Mouse (Mus musculus) hindbrain, embryonic 12.5 days (tissue): ENCODE data around the gene Ntng2. TPM values are rescaled to one million over a fixed set of nuclear protein-coding genes. Genes with fewer than 3 reads are reported as not detected.
A peak's percentile ranks its signal among the peaks of the same experiment; 100 is the strongest.

Source experiments
- ATAC-seq: fragments of 200-750 bp; cut with Nextera tagmentation; 2 replicates; pipeline ENCODE4 v1.8.0; 2017; ENCODE audit warnings: moderate TSS enrichment; ENCODE audit not compliant: low FRiP score
- H3K27ac ChIP-seq: fragments of 300-500 bp; sonication (generic); 2 replicates; pipeline ENCODE4 v1.5.1; 2016; ENCODE audit warnings: mild to moderate bottlenecking
- H3K27me3 ChIP-seq: fragments of 300-500 bp; sonication (generic); 2 replicates; pipeline ENCODE4 v1.6.1; 2016; ENCODE audit warnings: mild to moderate bottlenecking
- H3K36me3 ChIP-seq: fragments of 300-500 bp; sonication (generic); 2 replicates; pipeline ENCODE4 v1.6.1; 2016; ENCODE audit warnings: mild to moderate bottlenecking
- H3K4me1 ChIP-seq: fragments of 300-500 bp; sonication (generic); 2 replicates; pipeline ENCODE4 v1.6.1; 2016
- H3K4me2 ChIP-seq: fragments of 300-500 bp; sonication (generic); replicated peaks from 2 replicates; pipeline ENCODE4 v1.6.1; 2016; ENCODE audit warnings: mild to moderate bottlenecking
- H3K4me3 ChIP-seq: fragments of 300-500 bp; sonication (generic); 2 replicates; pipeline ENCODE4 v1.5.1; 2016; ENCODE audit warnings: mild to moderate bottlenecking
- H3K9ac ChIP-seq: fragments of 300-500 bp; sonication (generic); 2 replicates; pipeline ENCODE4 v1.6.1; 2016; ENCODE audit warnings: mild to moderate bottlenecking, moderate library complexity
- H3K9me3 ChIP-seq: fragments of 300-500 bp; sonication (generic); replicated peaks from 2 replicates; pipeline ENCODE4 v1.6.1; 2016; ENCODE audit warnings: mild to moderate bottlenecking
- WGBS: fragments of 180-500 bp; shearing (Covaris S2); methylation state at CpG from one replicate; pipeline ENCODE4 v1.1.7; 2016; 5-methylcytosine and 5-hydroxymethylcytosine counted together
- polyA plus RNA-seq: library from polyadenylated mRNA; unstranded; fragments of >200 nt; fragmentation: Nextera tagmentation; extraction: Ambion mirVana; gene quantifications from 2 replicates; pipeline ENCODE4 v1.2.1, GENCODE M21; 2016

Ntng2 gene
- polyA plus RNA-seq, 1 experiment from 2014 or later, result 2.6 TPM

DNA sequence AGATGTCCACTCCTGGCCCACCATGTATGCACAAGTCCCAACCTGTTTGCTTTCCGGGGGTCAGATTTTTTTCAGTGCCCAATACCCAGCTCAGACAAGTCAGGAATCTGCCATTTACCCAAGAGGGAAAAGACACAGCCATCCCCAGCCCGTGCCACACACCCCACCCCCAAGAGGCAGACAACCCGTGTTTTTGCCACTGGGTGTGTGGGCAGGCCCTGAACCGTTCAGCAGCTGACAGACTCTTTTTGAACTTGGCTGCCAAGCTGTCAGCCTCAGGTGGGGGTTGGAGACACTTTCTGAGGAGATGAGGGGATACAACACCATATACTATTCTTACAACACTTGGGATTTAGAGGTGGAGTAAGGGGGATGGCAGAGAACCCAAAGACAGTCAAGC lies 18.8 kb downstream of the Ntng2 start:
- Histone ChIP-seq H3K4me2 (no peak overlapping the region), H3K9ac (no peak overlapping the region), H3K9me3 (no peaks in the 10 kb centered on the region), H3K4me1 (0 out of 2 replicates have a peak, but pooled peaks cover 9% of the 10 kb centered on the region), H3K4me3 (no peak overlapping the region), H3K36me3 (no peaks in the 10 kb centered on the region), H3K27me3 (no peaks in the 10 kb centered on the region), H3K27ac (no peak overlapping the region)
- 77% methylated on average over 4 of the region's 4 CpGs for WGBS
- no peak for ATAC-seq

DNA sequence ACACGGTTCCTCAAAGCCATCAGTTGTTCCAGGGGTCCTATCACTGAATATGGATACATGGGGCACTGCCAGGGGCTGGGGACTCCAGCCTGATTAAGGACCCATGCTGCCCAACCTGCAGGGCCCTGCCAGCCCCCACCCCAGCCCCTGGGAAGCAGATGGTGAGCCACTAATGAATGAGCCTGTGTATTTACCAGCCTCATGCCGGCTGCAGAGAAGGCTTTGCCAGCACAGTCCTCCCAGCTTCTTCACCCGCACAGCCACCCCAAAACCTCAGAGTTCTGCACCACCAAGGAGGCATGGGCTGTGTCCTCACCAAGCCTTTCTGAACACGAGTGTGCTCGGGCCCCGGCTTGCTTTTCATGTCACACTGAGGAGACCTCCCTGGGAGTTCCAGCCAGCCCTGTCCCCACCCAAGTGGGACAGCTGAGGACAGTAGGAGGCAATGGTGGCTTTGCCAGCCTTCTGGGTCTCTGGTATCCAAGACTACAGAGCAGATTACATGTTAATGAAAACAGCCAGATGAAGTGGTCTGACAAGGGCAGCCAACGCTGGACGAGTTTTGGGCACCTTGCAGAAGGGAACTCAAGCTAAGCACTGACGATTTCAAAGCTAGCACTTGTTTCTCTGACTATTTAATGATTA lies 22.5 kb downstream of the Ntng2 start:
- Histone ChIP-seq H3K4me1 (0 out of 2 replicates have a peak, but pooled peaks cover 5% of the 10 kb centered on the region), H3K27me3 (no peaks in the 10 kb centered on the region), H3K27ac (0 out of 2 replicates have a peak overlapping the region, but pooled peaks have one; percentile 30), H3K9me3 (no peaks in the 10 kb centered on the region), H3K4me2 (no peak overlapping the region), H3K36me3 (no peaks in the 10 kb centered on the region), H3K9ac (no peak overlapping the region), H3K4me3 (no peak overlapping the region)
- ATAC-seq, result no peak
- WGBS, result 64% methylated on average over 9 of the region's 9 CpGs

DNA sequence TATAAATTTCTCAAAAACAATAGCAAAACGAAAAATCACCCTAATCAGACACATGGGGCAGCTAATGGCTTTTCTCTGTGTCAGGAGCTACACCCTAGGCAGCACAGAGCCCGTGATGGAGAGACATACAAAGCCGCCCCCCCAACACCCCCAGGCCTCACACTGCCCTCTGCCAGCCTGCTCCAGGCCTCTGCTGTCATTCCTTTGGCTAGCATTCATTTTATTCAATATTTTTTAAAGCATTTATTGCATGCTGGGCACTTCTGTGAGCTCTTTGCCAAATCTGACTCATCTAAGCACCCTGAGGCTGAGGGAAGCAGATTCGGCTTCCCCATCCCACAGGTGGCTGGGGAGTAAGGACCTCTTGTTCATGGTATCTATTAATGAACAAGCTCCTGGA lies 26.1 kb downstream of the Ntng2 start:
- no peak for ATAC-seq
- H3K27me3 ChIP-seq, result no peaks in the 10 kb centered on the region

DNA sequence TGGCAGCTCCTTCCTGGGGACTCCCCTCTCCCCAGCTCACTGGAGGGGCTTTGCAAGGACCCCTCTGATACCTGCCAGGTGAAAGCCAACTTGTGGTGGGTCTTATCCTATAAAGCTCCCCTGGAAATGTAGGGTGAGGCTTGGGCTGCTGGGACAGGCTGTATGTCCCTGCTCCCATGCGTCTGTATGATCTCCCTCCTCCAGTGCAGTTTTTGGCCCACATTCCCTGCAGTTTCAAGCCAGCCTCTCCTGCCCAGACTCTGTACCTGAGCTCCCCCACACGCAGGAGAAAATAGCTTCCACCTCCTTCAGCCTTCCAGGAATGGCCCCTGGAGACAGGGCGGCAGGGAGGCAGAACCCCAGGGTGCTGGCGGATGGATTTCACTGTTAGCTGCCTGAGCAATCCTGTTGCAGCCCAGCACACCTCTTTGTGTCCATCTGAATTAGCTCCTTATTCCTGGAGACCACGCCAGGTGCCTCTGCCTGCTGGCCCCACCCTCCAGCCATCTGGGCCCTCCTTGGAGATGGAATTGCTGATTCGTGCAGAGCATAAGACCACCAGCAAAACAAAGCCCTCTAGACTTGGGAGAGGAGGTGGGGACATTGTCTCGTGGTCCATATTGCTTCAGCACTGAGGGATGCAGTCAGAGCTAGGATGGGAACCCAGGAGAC lies 29.1 kb downstream of the Ntng2 start:
- H3K9ac ChIP-seq, result no peak overlapping the region
- WGBS, result 48% methylated on average over 7 of the region's 7 CpGs
- no peak for ATAC-seq
- H3K4me3 ChIP-seq, result no peak overlapping the region
- no peak overlapping the region for H3K27ac ChIP-seq
- H3K27me3 ChIP-seq, result no peaks in the 10 kb centered on the region
- no peaks in the 10 kb centered on the region for H3K36me3 ChIP-seq
- H3K4me2 ChIP-seq, result no peak overlapping the region
- H3K4me1 ChIP-seq, result peaks cover 8% of the 10 kb centered on the region
- H3K9me3 ChIP-seq, result no peaks in the 10 kb centered on the region

More for the DNA sequence above, 26.1 kb downstream of the Ntng2 start:
- peaks cover 13% of the 10 kb centered on the region for H3K4me1 ChIP-seq
- no peak overlapping the region for H3K27ac ChIP-seq
- H3K36me3 ChIP-seq, result no peaks in the 10 kb centered on the region
- WGBS, result 80% methylated on average over 4 of the region's 4 CpGs
- no peaks in the 10 kb centered on the region for H3K9me3 ChIP-seq
- no peak overlapping the region for H3K4me2 ChIP-seq
- no peak overlapping the region for H3K9ac ChIP-seq
- no peak overlapping the region for H3K4me3 ChIP-seq

DNA sequence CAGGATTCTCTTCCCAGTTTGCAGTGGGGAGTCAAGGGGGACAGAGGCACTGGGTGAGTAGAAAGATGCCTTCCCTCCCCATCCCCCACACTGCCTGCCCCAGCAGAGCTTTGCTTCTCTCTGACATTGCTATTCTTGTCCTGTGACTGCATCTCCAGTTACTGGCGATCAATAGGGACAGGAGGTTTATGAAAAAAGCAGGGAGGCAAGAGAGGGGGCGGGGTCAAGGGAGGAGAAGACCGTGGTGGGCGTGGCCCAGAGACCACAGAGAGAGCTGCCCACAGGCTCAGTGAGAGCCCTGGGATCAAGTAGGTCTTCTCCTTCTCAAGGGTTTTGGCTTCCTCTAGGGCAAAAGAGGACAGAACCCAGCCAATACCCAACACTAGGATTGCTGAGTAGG lies 30.5 kb downstream of the Ntng2 start:
- Histone ChIP-seq H3K27me3 (no peaks in the 10 kb centered on the region), H3K9me3 (no peaks in the 10 kb centered on the region), H3K27ac (no peak overlapping the region), H3K9ac (no peak overlapping the region), H3K36me3 (no peaks in the 10 kb centered on the region), H3K4me2 (no peak overlapping the region), H3K4me3 (no peak overlapping the region), H3K4me1 (peaks cover 11% of the 10 kb centered on the region)
- 8% methylated on average over 4 of the region's 4 CpGs for WGBS
- ATAC-seq, result no peak

DNA sequence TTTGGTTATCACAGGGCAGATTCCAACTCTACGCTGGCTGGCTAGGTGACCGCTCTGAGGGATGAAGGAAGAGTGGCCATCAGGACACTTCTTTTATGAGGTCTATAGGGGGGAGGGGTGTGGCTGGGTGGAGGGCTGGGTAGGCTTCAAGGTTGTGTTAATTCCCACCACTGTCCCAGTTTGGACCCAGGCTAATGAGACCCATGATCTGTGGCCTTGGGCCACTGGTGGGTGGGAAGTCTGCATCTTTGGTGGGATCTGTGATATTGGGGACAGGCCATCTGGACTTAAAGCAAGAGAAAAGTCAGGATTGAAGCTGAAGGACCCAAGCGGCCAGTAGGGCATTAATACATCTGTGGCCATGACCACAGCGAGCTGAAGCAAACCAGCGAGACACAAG lies 34.0 kb downstream of the Ntng2 start:
- Histone ChIP-seq H3K36me3 (no peaks in the 10 kb centered on the region), H3K4me2 (no peak overlapping the region), H3K9ac (no peak overlapping the region), H3K9me3 (no peaks in the 10 kb centered on the region), H3K27ac (no peak overlapping the region), H3K27me3 (no peaks in the 10 kb centered on the region), H3K4me1 (peaks cover 11% of the 10 kb centered on the region), H3K4me3 (no peak overlapping the region)
- ATAC-seq, result no peak
- 89% methylated on average over 5 of the region's 5 CpGs for WGBS

DNA sequence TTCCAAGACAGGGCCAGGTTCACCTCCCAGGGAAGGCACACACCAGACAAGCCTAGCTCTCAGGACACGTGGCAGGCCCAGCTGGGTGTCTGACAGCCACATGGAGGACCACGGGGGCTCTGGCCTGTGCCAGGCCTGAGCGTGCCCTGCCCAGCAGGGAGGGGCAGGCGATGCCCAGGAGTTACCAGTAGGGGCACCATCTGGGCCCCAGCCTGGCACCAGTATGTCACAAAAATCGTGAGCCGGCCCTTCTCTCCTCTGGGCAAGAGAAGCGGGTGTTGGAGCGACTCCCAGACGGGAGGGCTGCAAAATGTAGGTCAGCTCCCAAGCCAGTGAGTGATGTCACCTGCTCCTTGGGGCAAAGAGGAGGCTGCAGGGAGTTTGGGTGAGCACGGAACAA lies 34.9 kb downstream of the Ntng2 start:
- ATAC-seq, result no peak
- 61% methylated on average over 10 of the region's 10 CpGs for WGBS

DNA sequence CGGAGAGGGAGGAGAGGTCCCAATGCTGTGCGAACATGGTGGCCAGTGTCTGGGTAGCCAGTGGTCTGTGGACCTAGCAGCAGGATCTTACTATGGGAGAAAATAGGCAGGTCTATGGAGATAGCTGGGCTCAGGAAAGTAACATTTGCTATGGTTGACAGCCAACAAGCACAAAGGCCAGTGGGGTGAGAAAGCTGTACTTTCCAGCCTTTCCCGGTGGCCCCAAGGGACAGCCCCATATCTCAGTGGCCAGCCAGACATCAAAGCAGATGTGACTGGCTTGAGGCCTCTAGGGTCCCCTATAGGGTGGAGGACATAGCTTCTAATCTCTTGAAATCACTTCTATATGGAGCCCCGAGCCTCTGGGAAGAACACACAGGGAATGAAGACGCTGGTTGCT lies 35.8 kb downstream of the Ntng2 start:
- no peak for ATAC-seq
- Histone ChIP-seq H3K27ac (no peak overlapping the region), H3K4me1 (peaks cover 4% of the 10 kb centered on the region), H3K36me3 (no peaks in the 10 kb centered on the region), H3K9ac (no peak overlapping the region), H3K4me3 (no peak overlapping the region), H3K4me2 (no peak overlapping the region), H3K9me3 (no peaks in the 10 kb centered on the region), H3K27me3 (no peaks in the 10 kb centered on the region)
- 80% methylated on average over 5 of the region's 5 CpGs for WGBS

More for the DNA sequence above, 34.9 kb downstream of the Ntng2 start:
- no peak overlapping the region for H3K27ac ChIP-seq
- H3K4me2 ChIP-seq, result no peak overlapping the region
- no peaks in the 10 kb centered on the region for H3K9me3 ChIP-seq
- no peaks in the 10 kb centered on the region for H3K27me3 ChIP-seq
- H3K4me1 ChIP-seq, result peaks cover 11% of the 10 kb centered on the region
- no peaks in the 10 kb centered on the region for H3K36me3 ChIP-seq
- H3K4me3 ChIP-seq, result no peak overlapping the region
- H3K9ac ChIP-seq, result no peak overlapping the region

DNA sequence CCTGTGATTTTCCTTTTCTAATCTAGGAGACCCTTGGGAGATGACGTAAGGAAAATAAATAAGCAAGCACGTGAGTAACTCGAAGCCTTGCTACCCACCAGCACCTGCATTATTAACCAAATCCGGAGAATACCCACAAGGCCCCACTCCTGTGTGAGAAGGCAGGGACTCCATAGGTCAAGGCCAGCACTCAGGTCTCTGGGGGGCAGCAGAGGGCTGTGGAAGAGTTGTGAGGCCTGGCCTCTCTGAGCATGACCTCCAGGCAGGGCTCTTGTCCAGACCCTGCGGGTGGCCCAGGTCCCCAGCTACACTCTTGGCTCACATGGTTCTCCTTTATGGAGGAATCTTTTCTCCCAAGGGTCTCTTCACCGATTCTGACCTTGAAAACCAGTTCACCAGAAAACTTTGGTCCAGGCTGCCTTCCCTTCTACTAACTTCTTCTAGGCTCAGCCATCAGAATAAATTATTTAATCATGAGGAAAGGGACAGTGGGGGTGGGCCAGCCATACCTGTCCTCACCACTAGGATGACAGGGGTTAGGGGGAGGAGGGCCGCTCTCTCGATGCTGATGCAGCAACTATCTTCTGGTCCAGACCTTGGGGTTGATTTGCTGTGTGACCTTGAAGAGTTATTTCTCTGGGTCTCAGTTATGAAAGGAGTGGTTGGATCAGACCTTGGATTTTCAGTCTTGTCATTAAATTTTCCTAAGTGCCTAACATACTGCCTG lies 36.4 kb downstream of the Ntng2 start:
- 46% methylated on average over 8 of the region's 8 CpGs for WGBS
- Histone ChIP-seq H3K9ac (no peak overlapping the region), H3K4me2 (no peak overlapping the region), H3K4me3 (no peak overlapping the region), H3K27me3 (no peaks in the 10 kb centered on the region), H3K27ac (no peak overlapping the region), H3K4me1 (0 out of 2 replicates have a peak, but pooled peaks cover 3% of the 10 kb centered on the region), H3K36me3 (no peaks in the 10 kb centered on the region), H3K9me3 (no peaks in the 10 kb centered on the region)
- ATAC-seq, result no peak

DNA sequence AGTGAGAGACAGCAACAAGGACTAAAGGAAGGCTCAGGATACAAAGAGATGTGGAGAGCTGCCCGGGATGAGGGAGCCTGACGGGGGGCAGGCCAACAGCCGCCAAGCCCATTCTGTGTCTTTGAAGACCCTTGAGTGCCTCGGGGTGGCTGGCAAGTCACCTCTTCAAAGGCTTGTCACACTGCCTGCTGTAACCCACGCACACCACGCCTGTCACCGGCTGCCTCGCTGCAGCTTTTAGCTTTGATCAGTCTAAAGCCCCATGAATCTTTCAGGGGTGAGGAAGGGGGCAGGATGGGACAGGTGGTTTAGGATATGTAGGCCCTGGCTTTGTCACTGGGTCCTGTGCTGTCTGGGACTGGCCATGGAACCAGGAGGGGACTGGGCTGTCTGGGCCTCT lies 46.6 kb downstream of the Ntng2 start:
- Histone ChIP-seq H3K4me2 (no peak overlapping the region), H3K27ac (no peak overlapping the region), H3K9ac (no peak overlapping the region), H3K9me3 (no peaks in the 10 kb centered on the region), H3K27me3 (peaks cover 9% of the 10 kb centered on the region; the same call in 1 of the 2 replicates), H3K4me1 (no peaks in the 10 kb centered on the region), H3K36me3 (no peaks in the 10 kb centered on the region), H3K4me3 (no peak overlapping the region)
- ATAC-seq, result no peak; the same call in 1 of the 2 replicates
- 31% methylated on average over 8 of the region's 8 CpGs for WGBS

DNA sequence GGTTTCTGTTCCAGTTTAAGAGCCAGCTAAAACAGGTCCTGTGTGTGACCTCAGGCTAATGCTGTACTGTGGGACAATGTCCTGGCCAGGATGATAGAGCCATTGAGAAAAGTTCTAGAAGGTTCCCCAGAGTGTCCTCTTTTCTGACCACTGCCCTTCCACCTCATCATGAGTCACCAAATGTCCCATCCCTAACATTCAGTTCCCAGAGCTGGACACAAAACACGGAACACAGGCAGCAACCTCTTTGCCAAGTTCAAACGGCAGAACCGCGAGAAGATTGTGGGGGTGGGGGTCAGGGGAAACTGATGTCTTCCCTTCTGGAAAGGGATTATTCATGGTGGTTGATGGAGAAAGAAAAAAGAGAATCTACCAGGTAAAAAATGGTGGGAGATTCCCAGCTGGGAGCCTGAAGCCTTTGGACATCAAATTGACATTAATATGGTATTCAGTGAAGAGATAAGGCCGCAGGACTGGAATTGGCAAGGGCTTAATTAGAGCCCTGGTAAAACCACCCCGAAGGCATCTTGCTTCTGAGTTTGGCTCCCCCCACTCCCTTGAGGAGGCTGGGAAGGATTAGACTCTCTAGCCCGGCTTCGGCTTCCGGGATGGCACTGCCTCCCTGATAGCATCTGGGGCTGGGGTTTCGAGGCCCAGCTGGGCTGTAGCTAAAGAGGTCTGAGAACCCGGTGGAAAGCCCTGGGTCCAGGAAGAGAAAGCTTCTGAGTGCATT lies 51.4 kb downstream of the Ntng2 start:
- Histone ChIP-seq H3K4me2 (no peak overlapping the region), H3K27me3 (peaks cover 16% of the 10 kb centered on the region), H3K9ac (no peak overlapping the region), H3K36me3 (no peaks in the 10 kb centered on the region), H3K27ac (no peak overlapping the region), H3K4me1 (no peaks in the 10 kb centered on the region), H3K9me3 (no peaks in the 10 kb centered on the region), H3K4me3 (no peak overlapping the region)
- 67% methylated on average over 11 of the region's 11 CpGs for WGBS
- ATAC-seq, result no peak

DNA sequence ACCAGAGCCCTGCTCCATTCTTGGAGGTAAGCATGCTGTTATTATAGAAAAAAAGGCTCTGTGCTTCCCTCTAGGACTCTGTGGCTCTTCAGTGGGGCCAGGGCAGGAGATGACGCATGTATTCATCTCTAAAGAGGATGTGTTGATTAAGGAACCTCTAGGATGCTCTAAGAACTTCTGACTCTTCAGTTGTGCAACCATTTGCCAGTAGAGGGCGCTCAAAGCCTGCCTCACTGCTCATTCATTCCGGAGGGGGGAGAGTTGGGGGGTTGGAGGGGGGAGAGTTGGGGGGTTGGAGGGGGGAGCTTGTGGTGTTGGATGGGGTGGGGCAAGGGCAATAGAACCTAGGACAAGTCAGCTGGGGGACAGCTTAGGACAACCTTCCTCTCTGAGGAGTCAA lies 52.9 kb downstream of the Ntng2 start:
- Histone ChIP-seq H3K27ac (no peak overlapping the region), H3K27me3 (peaks cover 30% of the 10 kb centered on the region), H3K4me1 (peaks cover 9% of the 10 kb centered on the region), H3K4me3 (no peak overlapping the region), H3K9me3 (no peaks in the 10 kb centered on the region), H3K36me3 (no peaks in the 10 kb centered on the region), H3K4me2 (no peak overlapping the region), H3K9ac (no peak overlapping the region)
- WGBS, result 3% methylated on average over 3 of the region's 3 CpGs
- no peak for ATAC-seq
